Mouse (Mus musculus) cerebral cortex, adult 2 months (tissue): ENCODE measurements around the gene Cyp2w1.

Source experiments
- WGBS: fragments of 180-500 bp; shearing (Covaris S2); methylation state at CpG from one replicate; pipeline ENCODE4 v1.1.7; 2018; 5-methylcytosine and 5-hydroxymethylcytosine counted together

Gene Cyp2w1

GRCm38 (mm10) chr5:139352317-139352716 is at the start of gene Cyp2w1:
TSS of gene Cyp2w1 (plus strand) at chr5:139352617.
- 62% methylated on average over 6 of the region's 6 CpGs for WGBS

DNA sequence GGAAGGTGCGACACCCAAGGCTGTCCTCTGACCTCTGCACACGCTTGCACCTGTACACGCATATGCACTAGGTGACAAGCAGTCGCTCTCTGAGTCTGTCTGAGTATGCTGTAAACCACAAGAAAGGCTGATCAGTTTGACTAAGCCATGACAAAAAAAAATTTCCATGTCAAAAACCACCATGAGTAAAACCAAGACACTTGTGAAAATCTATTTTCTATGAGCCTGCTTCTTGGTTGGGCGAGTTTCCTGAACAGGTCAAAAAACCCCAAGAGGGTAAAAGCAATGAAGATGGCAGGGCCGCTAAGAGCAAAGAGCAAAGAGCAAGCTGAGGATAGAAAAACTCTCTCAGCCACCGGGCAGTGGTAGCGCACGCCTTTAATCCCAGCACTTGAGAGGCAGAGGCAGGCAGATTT is 48.8 kb upstream of the Cyp2w1 start:
- 89% methylated on average over 9 of the region's 9 CpGs for WGBS

- WGBS: 82% methylated on average over 3 of the region's 3 CpGs
Measured at GRCm38 (mm10) chr5:139309946-139310345, 42.5 kb upstream of the Cyp2w1 start.

DNA sequence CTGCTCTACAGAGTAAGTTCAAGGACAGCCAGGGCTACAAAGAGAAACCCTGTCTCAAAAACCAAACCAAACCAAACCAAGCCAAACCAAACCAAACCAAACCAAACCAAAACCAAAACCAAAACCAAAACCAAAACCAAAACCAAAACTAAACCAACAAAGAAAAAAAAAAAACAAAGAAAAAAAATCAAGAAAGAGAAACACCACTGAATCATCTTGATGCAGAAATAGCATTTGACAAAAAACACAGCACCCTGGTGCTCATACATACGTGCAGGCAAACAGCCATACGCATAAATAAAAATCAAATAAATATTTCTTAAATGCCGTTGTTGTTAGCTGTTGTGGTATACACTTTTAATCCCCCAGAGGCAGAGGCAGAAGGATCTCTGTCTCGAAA is 41.9 kb upstream of the Cyp2w1 start:
- 79% methylated on average over 4 of the region's 4 CpGs for WGBS

GRCm38 (mm10) chr5:139311822-139312221 is 40.6 kb upstream of the Cyp2w1 start:
- 68% methylated on average over 9 of the region's 9 CpGs for WGBS

DNA sequence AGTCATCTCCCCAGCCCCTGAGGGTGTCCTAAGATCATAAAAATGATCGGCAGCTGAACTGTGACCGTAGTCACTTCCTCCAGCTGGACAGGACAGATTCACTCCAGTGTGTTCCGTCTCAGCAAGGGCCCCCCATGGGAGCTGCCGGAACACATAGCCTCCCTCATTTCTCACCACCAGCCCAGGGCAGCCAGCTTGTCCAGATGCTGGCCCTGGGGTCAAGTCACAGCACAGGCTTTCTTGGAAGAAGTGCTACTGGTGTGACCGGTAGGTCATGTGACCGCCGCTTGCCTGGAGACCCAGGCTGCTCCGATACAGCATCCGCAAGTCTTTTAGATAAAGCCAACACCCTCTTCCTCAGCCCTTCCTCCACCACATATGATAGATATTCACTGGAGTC is 38.9 kb upstream of the Cyp2w1 start:
- 84% methylated on average over 9 of the region's 9 CpGs for WGBS

- WGBS: 72% methylated on average over 12 of the region's 12 CpGs
Measured at GRCm38 (mm10) chr5:139314941-139315642, 37.3 kb upstream of the Cyp2w1 start.

DNA sequence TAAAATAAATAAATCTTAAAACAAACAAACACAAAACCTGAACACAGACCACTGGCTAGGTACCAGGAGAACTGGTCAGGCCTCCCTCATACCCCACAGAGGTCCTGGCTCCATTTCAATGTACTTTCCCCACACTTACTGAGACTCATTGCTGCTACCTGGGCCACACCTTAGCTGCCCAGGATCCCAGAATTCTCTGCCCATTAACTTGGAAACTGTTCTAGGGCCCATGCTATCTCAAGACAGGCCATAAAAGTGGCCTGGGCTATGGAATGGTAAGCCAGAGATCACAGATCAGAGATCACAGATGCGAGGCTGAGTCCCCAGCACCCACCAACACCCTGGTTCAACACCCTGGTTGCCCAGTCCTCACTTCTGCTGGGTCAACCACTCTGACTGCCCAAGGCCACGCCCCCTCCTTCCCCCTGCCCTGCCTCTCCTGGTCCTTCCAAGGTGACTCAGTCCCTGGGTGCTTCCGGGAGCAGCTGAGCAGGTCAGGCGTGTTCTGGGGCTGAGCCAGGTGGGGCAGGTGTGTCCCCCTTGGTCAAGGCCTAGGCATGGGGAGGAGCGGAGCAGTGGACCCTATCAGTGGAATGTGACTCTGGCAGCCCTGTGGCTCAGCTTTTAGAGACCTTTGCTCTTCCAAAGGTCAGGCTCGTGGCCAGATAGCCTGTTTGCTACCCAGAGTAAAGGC is 35.3 kb upstream of the Cyp2w1 start:
- WGBS: 73% methylated on average over 6 of the region's 6 CpGs

DNA sequence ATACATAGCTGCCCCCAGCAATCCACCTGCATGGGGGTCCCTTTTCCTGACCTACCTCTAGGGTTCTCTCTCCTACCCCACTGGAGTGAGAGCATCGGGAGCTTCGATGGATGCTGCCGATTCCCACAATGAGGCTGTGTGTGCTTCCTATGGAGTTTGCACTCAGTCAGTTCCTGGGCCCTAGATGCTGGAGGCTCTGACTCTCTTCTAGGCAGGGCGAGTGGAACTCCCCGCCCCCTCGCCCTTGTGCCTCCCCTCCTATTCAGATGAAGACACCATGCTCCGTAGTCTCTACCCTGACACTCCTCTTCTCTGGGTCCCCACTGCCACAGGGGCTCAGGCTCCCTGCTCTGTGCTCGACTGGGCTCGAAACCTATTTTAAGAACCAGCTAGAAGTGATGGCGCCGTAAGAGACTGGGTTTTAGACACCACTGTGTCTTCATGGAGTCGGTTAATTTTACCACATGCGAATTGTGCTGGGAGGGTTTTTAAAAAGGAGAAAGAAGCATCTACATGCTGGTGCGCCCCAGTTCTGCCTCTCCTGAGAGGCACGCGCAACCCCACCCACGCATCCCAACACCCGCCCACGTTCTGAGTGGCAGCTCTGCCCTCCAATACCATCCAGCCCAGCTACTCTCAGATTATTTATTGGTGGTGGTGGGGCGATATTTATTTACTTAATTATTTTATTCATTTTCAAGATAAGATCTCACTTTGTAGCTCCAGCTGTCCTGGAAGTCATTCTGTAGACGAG is 34.5 kb upstream of the Cyp2w1 start:
- 37% methylated on average over 21 of the region's 21 CpGs for WGBS

GRCm38 (mm10) chr5:139320424-139320823 is 32.0 kb upstream of the Cyp2w1 start:
- 43% methylated on average over 7 of the region's 7 CpGs for WGBS

- 30% methylated on average over 6 of the region's 6 CpGs for WGBS
Measured at GRCm38 (mm10) chr5:139321331-139321730, 31.1 kb upstream of the Cyp2w1 start.

GRCm38 (mm10) chr5:139323260-139323924 is 29.0 kb upstream of the Cyp2w1 start:
- WGBS: 45% methylated on average over 9 of the region's 9 CpGs

DNA sequence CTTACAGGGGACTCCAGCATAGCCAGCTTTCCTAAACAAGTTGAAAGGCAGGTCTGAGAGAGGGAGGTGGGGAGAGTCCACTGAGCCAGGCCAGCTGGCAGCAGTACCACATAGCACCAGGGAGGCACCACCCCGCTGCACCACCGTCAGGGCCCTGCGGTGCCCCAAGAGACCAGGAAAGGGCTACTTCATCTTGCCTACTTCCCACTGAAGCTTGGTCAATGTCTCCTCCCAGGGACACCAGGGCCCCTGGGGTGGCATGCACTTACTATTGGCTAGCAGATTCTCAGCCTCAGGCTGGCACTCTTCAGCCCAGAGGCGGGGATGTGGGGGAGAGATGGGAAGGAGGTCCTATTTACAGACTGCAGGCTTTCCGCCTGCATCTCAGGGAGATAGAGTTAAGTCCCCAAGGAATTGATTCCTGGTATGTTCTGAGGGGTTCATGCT is 28.3 kb upstream of the Cyp2w1 start:
- 5% methylated on average over 5 of the region's 5 CpGs for WGBS

DNA sequence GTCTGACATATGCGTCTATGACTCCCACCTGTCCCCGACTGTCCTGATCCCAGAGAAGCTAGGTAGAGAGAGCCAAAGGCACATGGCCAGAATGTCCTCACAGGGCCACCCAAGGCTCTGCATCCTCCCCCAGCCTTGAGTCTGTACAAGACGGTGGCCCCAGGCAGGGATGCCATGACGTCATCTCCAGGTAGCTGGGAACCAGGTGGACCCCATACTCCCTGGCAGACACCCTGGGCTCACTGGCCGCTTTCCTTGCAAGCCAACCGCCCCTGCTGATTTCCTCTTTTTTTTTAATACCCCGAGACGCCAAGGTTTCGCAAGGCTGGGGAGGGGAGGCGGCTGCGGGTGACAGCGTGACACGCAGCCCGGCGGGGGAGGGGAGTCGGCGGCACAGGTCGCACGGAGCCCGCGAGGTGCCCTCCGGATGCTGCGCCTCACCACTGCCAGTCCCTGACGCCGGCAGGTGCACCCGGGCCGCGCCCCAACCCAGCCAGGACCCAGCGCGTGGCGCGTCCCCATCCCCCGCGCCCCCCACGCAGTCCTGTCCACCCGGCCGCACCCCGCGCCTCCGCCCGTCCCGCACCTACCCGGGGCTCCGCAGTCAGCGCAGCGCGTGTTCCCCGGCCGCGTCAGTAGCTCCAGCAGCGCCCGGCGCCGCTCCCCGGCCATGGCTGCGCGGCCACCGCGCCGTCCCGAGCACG is 27.6 kb upstream of the Cyp2w1 start:
- under 1% methylated on average over 62 of the region's 62 CpGs for WGBS

- 2% methylated on average over 61 of the region's 61 CpGs for WGBS
Measured at GRCm38 (mm10) chr5:139325395-139325966, 26.9 kb upstream of the Cyp2w1 start, which contains the start of gene Adap1. TSS of gene Adap1 (minus strand) at chr5:139325622.

DNA sequence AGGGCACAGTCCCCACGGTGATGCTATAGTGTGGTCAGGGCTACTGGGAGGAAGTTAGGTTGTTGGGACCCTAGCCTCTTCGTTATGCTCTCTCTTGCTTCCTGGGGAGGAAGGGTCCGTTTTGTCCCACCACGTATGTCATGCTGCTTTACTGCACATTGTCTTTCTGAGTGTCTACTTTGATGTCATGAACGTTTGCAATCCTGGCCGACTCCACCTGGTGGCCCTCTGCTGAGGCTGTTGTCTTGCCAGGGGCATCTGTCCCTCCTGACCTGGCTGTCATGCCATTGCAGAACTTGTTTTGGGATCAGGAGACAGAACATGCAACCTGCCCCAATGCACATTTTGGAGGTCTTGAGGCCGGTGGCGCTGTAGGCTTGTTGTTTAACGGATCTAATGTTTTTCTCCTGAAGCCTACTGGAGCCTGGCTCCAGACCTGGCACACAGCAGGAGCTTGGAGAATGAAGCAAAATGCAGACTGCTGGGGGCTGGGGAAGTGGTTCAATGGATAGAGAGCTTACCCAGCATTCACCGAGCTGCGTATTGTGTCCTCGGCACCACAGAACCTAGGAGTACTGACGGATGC is 26.2 kb upstream of the Cyp2w1 start:
- 61% methylated on average over 13 of the region's 13 CpGs for WGBS

- WGBS: 80% methylated on average over 7 of the region's 7 CpGs
Measured at GRCm38 (mm10) chr5:139326986-139327633, 25.3 kb upstream of the Cyp2w1 start.

DNA sequence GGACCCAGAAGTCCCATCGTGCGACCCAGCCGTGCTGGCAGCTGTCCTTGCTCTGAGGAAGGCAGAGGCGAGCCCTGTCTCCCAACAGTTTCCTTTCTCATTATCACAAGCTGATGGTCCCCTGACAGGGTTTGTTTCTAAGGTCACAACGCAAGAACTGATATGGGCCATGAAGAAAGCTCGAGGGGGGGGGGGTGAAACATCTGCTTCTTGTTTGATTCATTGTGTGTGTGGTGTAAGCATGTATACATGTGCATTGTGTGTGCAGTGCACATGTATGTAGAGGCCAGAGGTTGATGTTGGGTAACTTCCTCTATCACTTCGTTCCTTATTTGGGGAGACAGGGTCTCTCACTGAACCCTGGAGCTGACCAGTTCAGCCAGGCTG is 24.8 kb upstream of the Cyp2w1 start:
- 71% methylated on average over 7 of the region's 7 CpGs for WGBS

- WGBS: 39% methylated on average over 7 of the region's 7 CpGs
Measured at GRCm38 (mm10) chr5:139330766-139331165, 21.7 kb upstream of the Cyp2w1 start.

DNA sequence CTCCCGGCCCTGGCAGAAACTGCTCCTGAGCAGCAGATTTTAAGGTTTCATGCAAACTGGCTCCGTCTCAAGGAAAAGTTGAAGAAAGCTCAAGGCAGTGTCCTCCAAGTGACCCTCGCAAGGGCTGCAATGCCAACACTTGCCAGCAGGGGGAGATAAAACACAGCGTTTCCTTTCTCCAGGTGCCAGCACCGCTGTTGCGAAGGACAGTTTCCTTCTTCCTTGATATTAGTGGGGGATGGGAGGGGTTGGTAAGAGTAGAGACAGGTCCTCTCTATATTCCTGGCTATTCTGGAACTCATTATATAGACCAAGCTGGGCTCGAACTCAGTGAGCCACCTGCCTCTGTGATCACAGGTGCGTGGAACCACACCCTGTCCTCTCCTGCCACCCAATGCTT is 20.7 kb upstream of the Cyp2w1 start:
- 20% methylated on average over 8 of the region's 8 CpGs for WGBS
